Mouse (Mus musculus) cortical plate, adult 2 months (tissue): ENCODE measurements at regions not wholly inside any gene's neighbourhood (a gene's known extent, or its start where the extent isn't known, plus 50 kb on each side); places are given as distances from the start of the nearest gene placed in this dataset.

Experiments
- CTCF ChIP-seq: fragments of 200-500 bp; IDR thresholded peaks from 2 replicates; pipeline ENCODE4 v1.5.1; 2011; ENCODE audit warnings: mild to moderate bottlenecking, control low read depth, low read length; ENCODE audit not compliant: insufficient read depth; ENCODE audit errors: extremely low read depth
- POLR2A ChIP-seq: fragments of 200-500 bp; IDR thresholded peaks from 2 replicates; pipeline ENCODE4 v1.6.1; 2011; ENCODE audit warnings: mild to moderate bottlenecking, low read length, control low read depth; ENCODE audit not compliant: insufficient read depth; ENCODE audit errors: extremely low read depth

DNA sequence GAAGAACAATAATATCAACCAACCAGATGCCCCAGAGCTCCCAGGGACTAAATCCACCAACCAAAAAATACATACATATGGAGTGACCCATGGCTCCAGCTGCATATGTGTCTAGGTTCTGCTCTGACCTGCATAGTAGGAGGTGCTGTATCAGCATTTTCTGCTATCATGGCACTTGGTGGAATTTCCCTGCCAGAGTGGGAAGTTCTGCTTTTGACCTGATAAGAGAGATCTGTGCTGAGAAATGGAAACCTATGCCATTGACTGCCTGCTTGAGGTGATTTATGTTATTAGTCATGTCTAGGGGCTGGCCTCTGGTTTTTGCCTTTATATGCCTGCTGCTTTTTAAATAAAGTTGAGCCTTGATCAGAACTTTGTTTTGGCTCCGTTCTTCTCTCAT is 893.4 kb upstream of the Mdga2 start:
- TF ChIP-seq CTCF (no peak), POLR2A (no peak)
